Mouse (Mus musculus) lung, embryonic 16.5 days (tissue): ENCODE data around the gene Cdsn. TPM values are rescaled to one million over a fixed set of nuclear protein-coding genes. Genes with fewer than 3 reads are reported as not detected.

ENCODE experiments used
- ATAC-seq: fragments of 200-750 bp; cut with Nextera tagmentation; 2 replicates; pipeline ENCODE4 v1.8.0; 2017; ENCODE audit warnings: low read depth, mild to moderate bottlenecking, moderate library complexity
- H3K27ac ChIP-seq: fragments of 300-500 bp; sonication (generic); 2 replicates; pipeline ENCODE4 v1.5.1; 2014; ENCODE audit warnings: mild to moderate bottlenecking, control low read depth, low read length
- H3K27me3 ChIP-seq: fragments of 300-500 bp; sonication (generic); 2 replicates; pipeline ENCODE4 v1.6.1; 2014; ENCODE audit warnings: low read depth, low read length, mixed read lengths; ENCODE audit not compliant: control insufficient read depth, insufficient read depth
- H3K36me3 ChIP-seq: fragments of 300-500 bp; sonication (generic); 2 replicates; pipeline ENCODE4 v1.6.1; 2014; ENCODE audit warnings: low read length; ENCODE audit not compliant: control insufficient read depth, insufficient read depth
- H3K4me1 ChIP-seq: fragments of 300-500 bp; sonication (generic); replicated peaks from 2 replicates; pipeline ENCODE4 v1.6.1; 2014; ENCODE audit warnings: low read length, mixed read lengths; ENCODE audit not compliant: control insufficient read depth, insufficient read depth
- H3K4me2 ChIP-seq: fragments of 300-500 bp; sonication (generic); 2 replicates; pipeline ENCODE4 v1.6.1; 2014; ENCODE audit warnings: low read depth, low read length, control low read depth
- H3K4me3 ChIP-seq: fragments of 300-500 bp; sonication (generic); 2 replicates; pipeline ENCODE4 v1.5.1; 2014; ENCODE audit warnings: mild to moderate bottlenecking, low read length, control low read depth
- H3K9ac ChIP-seq: fragments of 300-500 bp; sonication (generic); 2 replicates; pipeline ENCODE4 v1.6.1; 2014; ENCODE audit warnings: low read length, control low read depth
- H3K9me3 ChIP-seq: fragments of 300-500 bp; sonication (generic); 2 replicates; pipeline ENCODE4 v1.6.1; 2016; ENCODE audit warnings: low read length; ENCODE audit not compliant: control insufficient read depth
- WGBS: fragments of 180-500 bp; shearing (Covaris S2); extraction: QIAGEN DNeasy Blood & Tissue Kit; methylation state at CpG from one replicate; pipeline ENCODE4 v1.1.7; 2014; 5-methylcytosine and 5-hydroxymethylcytosine counted together
- polyA plus RNA-seq: library from polyadenylated mRNA; unstranded; fragments of >200 nt; fragmentation: Nextera tagmentation; extraction: Ambion mirVana; gene quantifications from 2 replicates; pipeline ENCODE4 v1.2.1, GENCODE M21; 2015

Gene Cdsn
- polyA plus RNA-seq, 1 experiment from 2014 or later: 0.05 TPM

DNA sequence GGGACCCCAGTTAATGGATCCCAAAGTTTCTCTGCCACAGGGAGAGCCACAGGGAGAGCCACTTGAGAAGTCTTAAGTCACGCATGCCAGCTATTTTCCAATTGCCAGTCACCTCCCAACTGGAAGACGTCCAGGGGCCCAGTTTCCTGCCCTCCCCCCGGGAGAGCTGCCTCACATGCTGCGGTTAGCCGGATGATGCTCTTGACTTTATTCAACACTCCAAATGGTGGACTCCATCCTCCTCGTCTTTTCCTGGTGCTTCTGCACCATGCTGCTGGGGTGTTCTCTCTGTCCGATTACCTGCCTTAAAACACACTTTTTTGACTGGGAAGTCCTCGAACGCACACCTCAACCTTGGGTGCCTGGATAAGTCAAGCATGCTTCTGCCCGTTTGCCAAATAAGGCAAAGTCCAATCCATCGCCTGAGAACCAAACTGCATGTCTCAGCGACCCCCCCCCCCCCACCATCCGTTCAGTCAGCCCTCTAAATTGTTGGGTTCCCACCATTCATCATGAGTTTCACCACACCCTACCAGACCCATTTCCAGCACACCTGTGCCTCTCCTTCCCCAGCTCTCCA, 4.3 kb downstream of the Cdsn start:
- Histone ChIP-seq H3K9me3 (no peaks in the 10 kb centered on the region; the same call in 1 of the 2 replicates), H3K4me3 (no peak overlapping the region), H3K4me1 (no peaks in the 10 kb centered on the region), H3K36me3 (no peaks in the 10 kb centered on the region), H3K27ac (no peak overlapping the region), H3K9ac (no peak overlapping the region), H3K27me3 (no peaks in the 10 kb centered on the region), H3K4me2 (no peak overlapping the region)
- 81% methylated on average over 13 of the region's 13 CpGs for WGBS
- ATAC-seq: no peak

DNA sequence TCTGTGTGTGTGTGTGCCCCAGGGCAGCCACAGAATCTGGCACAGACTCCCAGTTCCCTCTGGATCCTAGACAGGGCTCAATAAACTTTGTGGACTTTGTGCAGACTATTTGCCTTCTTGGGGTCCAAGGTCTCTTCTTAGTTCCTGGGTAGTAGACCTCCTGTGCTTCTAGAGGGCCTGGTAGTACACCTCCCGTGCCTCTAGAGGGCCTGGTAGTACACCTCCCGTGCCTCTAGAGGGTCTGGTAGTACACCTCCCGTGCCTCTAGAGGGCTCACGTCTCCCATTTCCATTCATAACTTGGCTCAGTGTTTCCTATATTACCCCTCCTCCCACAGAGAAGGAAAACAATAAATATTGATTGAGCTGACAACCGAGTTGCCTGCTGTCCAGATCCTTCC, 4.9 kb downstream of the Cdsn start:
- no peak overlapping the region for H3K9ac ChIP-seq
- peak; percentile 26; the same call in 1 of the 2 replicates for ATAC-seq
- H3K4me3 ChIP-seq: no peak overlapping the region
- H3K4me2 ChIP-seq: no peak overlapping the region
- H3K4me1 ChIP-seq: no peaks in the 10 kb centered on the region
- no peaks in the 10 kb centered on the region for H3K27me3 ChIP-seq
- no peaks in the 10 kb centered on the region for H3K36me3 ChIP-seq
- H3K27ac ChIP-seq: no peak overlapping the region
- no peaks in the 10 kb centered on the region; the same call in 1 of the 2 replicates for H3K9me3 ChIP-seq
- 21% methylated on average over 5 of the region's 5 CpGs for WGBS

DNA sequence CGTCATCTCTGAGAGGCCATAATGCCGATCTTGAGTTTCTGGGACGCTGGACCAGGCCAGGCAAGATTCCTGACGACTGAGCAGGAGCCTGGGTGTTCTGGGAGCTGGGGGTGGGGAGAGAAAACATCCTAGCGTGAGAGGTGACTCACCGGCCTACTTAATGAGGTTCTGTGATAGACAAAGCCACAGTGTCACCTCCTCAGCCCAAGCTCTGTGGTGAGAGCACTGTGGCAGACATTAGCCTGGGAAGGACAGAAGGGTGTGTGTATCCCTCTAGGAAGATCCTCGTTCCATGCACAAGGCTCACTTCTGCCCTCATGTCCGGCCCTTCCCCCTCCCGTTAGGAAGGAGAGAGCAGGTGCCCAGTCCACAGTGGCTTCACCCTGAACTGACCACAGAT, 5.4 kb downstream of the Cdsn start:
- H3K9ac ChIP-seq: no peak overlapping the region
- H3K27me3 ChIP-seq: no peaks in the 10 kb centered on the region
- no peaks in the 10 kb centered on the region for H3K4me1 ChIP-seq
- no peak overlapping the region for H3K27ac ChIP-seq
- no peak overlapping the region for H3K4me2 ChIP-seq
- H3K4me3 ChIP-seq: no peak overlapping the region
- H3K9me3 ChIP-seq: no peaks in the 10 kb centered on the region; the same call in 1 of the 2 replicates
- no peaks in the 10 kb centered on the region for H3K36me3 ChIP-seq
- 0 out of 2 replicates have a peak, but pooled peaks have one; percentile 11 for ATAC-seq
- WGBS: 52% methylated on average over 9 of the region's 9 CpGs

DNA sequence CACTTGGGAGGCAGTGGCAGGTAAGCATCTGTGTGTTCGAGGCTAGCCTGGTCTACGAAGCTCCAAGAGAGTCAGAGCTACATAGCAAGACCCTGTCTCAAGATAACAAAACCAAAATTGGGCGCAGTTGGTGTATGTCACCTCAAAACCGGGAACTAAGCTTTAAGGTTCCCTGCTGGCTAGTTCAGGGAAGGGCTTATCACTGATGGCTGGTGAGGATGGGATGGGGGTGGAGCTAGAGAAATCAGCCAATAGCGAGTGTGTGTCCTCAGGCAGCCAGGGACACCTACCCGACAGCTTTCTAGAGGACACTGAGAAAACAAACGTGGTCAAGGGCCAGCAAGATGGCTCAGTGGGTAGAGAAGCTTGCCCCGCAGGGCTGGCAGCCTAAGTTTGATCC, 6.3 kb downstream of the Cdsn start:
- no peaks in the 10 kb centered on the region; the same call in 1 of the 2 replicates for H3K9me3 ChIP-seq
- no peaks in the 10 kb centered on the region for H3K27me3 ChIP-seq
- H3K4me3 ChIP-seq: no peak overlapping the region
- 49% methylated on average over 8 of the region's 8 CpGs for WGBS
- no peak overlapping the region for H3K9ac ChIP-seq
- no peaks in the 10 kb centered on the region for H3K36me3 ChIP-seq
- ATAC-seq: no peak
- no peak overlapping the region for H3K27ac ChIP-seq
- no peak overlapping the region for H3K4me2 ChIP-seq
- no peaks in the 10 kb centered on the region for H3K4me1 ChIP-seq

- no peak for ATAC-seq
- Histone ChIP-seq H3K27ac (no peak within 1 kb of the TSS), H3K4me3 (no peak within 1 kb of the TSS), H3K9ac (no peak within 1 kb of the TSS), H3K9me3 (no peaks in the 10 kb centered on the region), H3K27me3 (peaks cover 15% of the 10 kb centered on the region), H3K36me3 (no peaks in the 10 kb centered on the region), H3K4me1 (peaks cover 8% of the 10 kb centered on the region; the same call in 1 of the 2 replicates), H3K4me2 (no peak within 1 kb of the TSS)
- 45% methylated on average over 3 of the region's 3 CpGs for WGBS
These were observed 15.2 kb downstream of the Cdsn start, which contains the start of gene 2300002M23Rik for GRCm38 (mm10) chr17:35567150-35567549. Gene 2300002M23Rik (plus strand): TSS chr17:35567450.

- Histone ChIP-seq H3K27ac (no peak overlapping the region), H3K4me2 (no peak overlapping the region), H3K27me3 (peaks cover 15% of the 10 kb centered on the region), H3K4me3 (no peak overlapping the region), H3K4me1 (peaks cover 8% of the 10 kb centered on the region; the same call in 1 of the 2 replicates), H3K9ac (no peak overlapping the region), H3K36me3 (no peaks in the 10 kb centered on the region), H3K9me3 (no peaks in the 10 kb centered on the region)
- no peak for ATAC-seq
- 19% methylated on average over 9 of the region's 9 CpGs for WGBS
These were observed 15.8 kb downstream of the Cdsn start for GRCm38 (mm10) chr17:35567767-35568166.

DNA sequence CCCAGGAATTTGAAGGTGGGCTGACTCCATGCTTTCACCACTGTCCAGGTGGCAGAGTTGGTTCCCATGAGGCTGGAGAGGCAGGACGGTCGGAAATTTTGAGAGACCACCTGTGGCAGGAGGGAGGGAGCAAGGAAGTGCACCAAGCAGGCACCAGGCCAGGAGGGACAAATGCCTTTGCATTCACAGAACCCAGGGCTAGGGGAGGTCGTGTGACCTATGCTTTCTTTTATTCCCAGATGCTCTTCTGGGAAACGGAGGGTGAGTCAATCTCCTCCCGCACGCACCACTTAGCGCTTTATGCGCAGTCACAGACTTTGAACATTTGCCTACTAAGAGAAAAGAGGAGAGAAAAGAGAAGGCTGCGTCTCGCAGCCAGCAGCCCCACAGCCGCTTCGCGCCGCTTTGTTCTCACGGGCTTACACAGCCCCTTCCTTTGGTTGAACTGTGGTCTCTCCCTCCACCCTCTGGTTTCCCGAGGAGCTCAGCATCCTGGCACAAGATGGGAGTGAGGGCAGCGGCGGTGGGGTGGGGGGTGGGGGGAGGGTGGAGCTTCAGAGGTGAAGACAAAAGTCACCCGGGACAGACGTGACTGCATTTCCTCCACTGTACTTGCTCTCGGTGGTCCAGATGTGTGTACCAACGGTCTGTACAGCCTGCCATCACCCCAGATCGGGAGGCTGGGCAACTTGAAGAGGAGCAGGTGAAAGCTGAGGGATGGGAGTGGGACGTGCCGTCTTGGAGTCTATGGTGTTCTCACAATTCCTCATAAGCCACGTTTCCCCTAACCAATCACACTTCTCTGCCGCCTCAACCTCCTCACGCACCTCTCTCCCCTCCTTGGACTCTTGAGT, 17.4 kb downstream of the Cdsn start:
- H3K27me3 ChIP-seq: peaks cover 15% of the 10 kb centered on the region
- peak overlapping the region; percentile 54 for H3K4me2 ChIP-seq
- H3K4me1 ChIP-seq: peaks cover 8% of the 10 kb centered on the region; the same call in 1 of the 2 replicates
- H3K27ac ChIP-seq: no peak overlapping the region
- 2% methylated on average over 28 of the region's 28 CpGs for WGBS
- ATAC-seq: no peak
- no peaks in the 10 kb centered on the region for H3K9me3 ChIP-seq
- H3K4me3 ChIP-seq: peak overlapping the region; percentile 26
- peak overlapping the region; percentile 21 for H3K9ac ChIP-seq
- H3K36me3 ChIP-seq: no peaks in the 10 kb centered on the region

DNA sequence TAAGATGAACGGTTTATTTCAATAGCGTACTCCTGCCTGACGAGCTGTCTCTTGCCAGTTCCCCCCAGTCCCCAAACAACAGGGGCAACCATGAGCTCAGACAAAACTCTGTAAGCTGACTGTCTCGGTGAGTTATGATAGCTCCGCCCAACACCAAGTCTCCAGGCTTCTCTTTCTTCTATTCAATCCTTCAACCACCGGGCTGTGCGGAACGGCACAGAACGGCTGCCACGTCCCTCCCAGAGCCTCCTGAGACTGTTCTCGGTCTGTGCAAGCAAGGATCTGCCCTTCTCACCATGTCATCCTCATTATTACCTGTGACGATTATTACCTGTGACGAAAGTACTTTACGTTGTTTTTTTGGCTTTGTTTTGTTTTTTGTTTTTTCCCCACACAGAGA, 18.9 kb downstream of the Cdsn start:
- H3K36me3 ChIP-seq: no peaks in the 10 kb centered on the region
- peaks cover 15% of the 10 kb centered on the region for H3K27me3 ChIP-seq
- no peak overlapping the region for H3K4me3 ChIP-seq
- H3K9me3 ChIP-seq: no peaks in the 10 kb centered on the region
- peaks cover 10% of the 10 kb centered on the region; the same call in 1 of the 2 replicates for H3K4me1 ChIP-seq
- no peak overlapping the region for H3K27ac ChIP-seq
- H3K9ac ChIP-seq: no peak overlapping the region
- 76% methylated on average over 14 of the region's 14 CpGs for WGBS
- no peak for ATAC-seq
- no peak overlapping the region for H3K4me2 ChIP-seq

GRCm38 (mm10) chr17:35571477-35571876, 19.5 kb downstream of the Cdsn start:
- 91% methylated on average over 7 of the region's 7 CpGs for WGBS
- H3K27me3 ChIP-seq: peaks cover 15% of the 10 kb centered on the region
- no peak overlapping the region for H3K4me2 ChIP-seq
- no peak overlapping the region for H3K4me3 ChIP-seq
- no peaks in the 10 kb centered on the region for H3K9me3 ChIP-seq
- H3K27ac ChIP-seq: no peak overlapping the region
- H3K4me1 ChIP-seq: peaks cover 10% of the 10 kb centered on the region; the same call in 1 of the 2 replicates
- ATAC-seq: no peak
- H3K9ac ChIP-seq: no peak overlapping the region
- H3K36me3 ChIP-seq: no peaks in the 10 kb centered on the region
